Mouse (Mus musculus): ENCODE results near the gene Psmb4. TPM values are rescaled to one million over a fixed set of nuclear protein-coding genes. Genes with fewer than 3 reads are reported as not detected.
"Not testable (repeated sequence)": the region's sequence is repeated elsewhere in the genome, so short reads cannot be mapped to it uniquely, and the experiment has no call there.

Gene Psmb4
- polyA plus RNA-seq, 1 experiment, result 331 TPM

- not testable (repeated sequence) for H3K9ac ChIP-seq (ENCODE audit: low read depth, poor library complexity, severe bottlenecking); H3K9me3 ChIP-seq (replicated peaks; ENCODE audit: control insufficient read depth, insufficient read depth, low read length, poor library complexity, severe bottlenecking); H3K27me3 ChIP-seq (ENCODE audit: control insufficient read depth, insufficient read depth, low read length, poor library complexity, severe bottlenecking); H3K27ac ChIP-seq (ENCODE audit: insufficient read depth, low read length); H3K36me3 ChIP-seq (ENCODE audit: control insufficient read depth, insufficient read depth, low read length, poor library complexity, severe bottlenecking); H3K4me1 ChIP-seq (ENCODE audit: control insufficient read depth, insufficient read depth, low read length); H3K4me3 ChIP-seq (ENCODE audit: low read depth, low read length)
These were observed 43.9 kb upstream of the Psmb4 start for GRCm38 (mm10) chr3:94930386-94931266.

DNA sequence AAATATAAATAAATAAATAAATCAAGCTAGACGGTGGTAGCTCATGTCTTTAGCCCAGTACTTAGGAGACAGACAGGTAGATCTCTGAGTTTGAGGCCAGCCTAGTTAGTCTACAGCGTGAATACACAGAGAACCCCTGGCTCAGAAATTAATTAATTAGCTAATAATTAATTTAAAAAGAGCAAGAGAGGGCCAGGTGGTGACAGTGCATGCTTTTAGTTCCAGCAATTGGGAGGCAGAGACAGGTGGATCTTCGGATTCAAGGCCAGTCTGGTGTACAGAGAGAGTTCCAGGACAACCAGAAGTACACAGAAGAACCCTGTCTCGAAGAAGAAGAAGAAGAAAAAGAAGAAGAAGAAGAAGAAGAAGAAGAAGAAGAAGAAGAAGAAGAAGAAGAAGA lies 42.2 kb upstream of the Psmb4 start:
- H3K9me3 ChIP-seq (replicated peaks; ENCODE audit: control insufficient read depth, insufficient read depth, low read length, poor library complexity, severe bottlenecking); H3K27me3 ChIP-seq (ENCODE audit: control insufficient read depth, insufficient read depth, low read length, poor library complexity, severe bottlenecking); H3K36me3 ChIP-seq (ENCODE audit: control insufficient read depth, insufficient read depth, low read length, poor library complexity, severe bottlenecking); H3K4me3 ChIP-seq (ENCODE audit: low read depth, low read length); H3K9ac ChIP-seq (ENCODE audit: low read depth, poor library complexity, severe bottlenecking); H3K4me1 ChIP-seq (ENCODE audit: control insufficient read depth, insufficient read depth, low read length); H3K27ac ChIP-seq (ENCODE audit: insufficient read depth, low read length): not testable (repeated sequence)

- not testable (repeated sequence) for H3K36me3 ChIP-seq (ENCODE audit: control insufficient read depth, insufficient read depth, low read length, poor library complexity, severe bottlenecking); H3K4me3 ChIP-seq (ENCODE audit: low read depth, low read length); H3K4me1 ChIP-seq (ENCODE audit: control insufficient read depth, insufficient read depth, low read length); H3K27me3 ChIP-seq (ENCODE audit: control insufficient read depth, insufficient read depth, low read length, poor library complexity, severe bottlenecking); H3K9me3 ChIP-seq (replicated peaks; ENCODE audit: control insufficient read depth, insufficient read depth, low read length, poor library complexity, severe bottlenecking); H3K27ac ChIP-seq (ENCODE audit: insufficient read depth, low read length); H3K9ac ChIP-seq (ENCODE audit: low read depth, poor library complexity, severe bottlenecking)
These were observed 39.6 kb upstream of the Psmb4 start for GRCm38 (mm10) chr3:94926301-94926736.

GRCm38 (mm10) chr3:94924688-94925087 lies 37.9 kb upstream of the Psmb4 start:
- Histone ChIP-seq H3K36me3 (ENCODE audit: control insufficient read depth, insufficient read depth, low read length, poor library complexity, severe bottlenecking) (no peaks in the 10 kb centered on the region), H3K27ac (ENCODE audit: insufficient read depth, low read length) (no peak overlapping the region), H3K27me3 (ENCODE audit: control insufficient read depth, insufficient read depth, low read length, poor library complexity, severe bottlenecking) (0 out of 2 replicates have a peak, but pooled peaks cover 2% of the 10 kb centered on the region), H3K4me1 (ENCODE audit: control insufficient read depth, insufficient read depth, low read length) (no peaks in the 10 kb centered on the region), H3K9ac (ENCODE audit: low read depth, poor library complexity, severe bottlenecking) (no peak overlapping the region), H3K9me3 (replicated peaks; ENCODE audit: control insufficient read depth, insufficient read depth, low read length, poor library complexity, severe bottlenecking) (no peaks in the 10 kb centered on the region), H3K4me3 (ENCODE audit: low read depth, low read length) (no peak overlapping the region)
- no peak for TF ChIP-seq EP300 (IDR thresholded peaks at IDR 0.05; ENCODE audit: insufficient read depth, low read depth, low read length)
- no peak for TF ChIP-seq POLR2A (IDR thresholded peaks at IDR 0.05; ENCODE audit: insufficient read depth, low read length)
- TF ChIP-seq CTCF (IDR thresholded peaks at IDR 0.05; ENCODE audit: low read depth, low read length), result no peak

DNA sequence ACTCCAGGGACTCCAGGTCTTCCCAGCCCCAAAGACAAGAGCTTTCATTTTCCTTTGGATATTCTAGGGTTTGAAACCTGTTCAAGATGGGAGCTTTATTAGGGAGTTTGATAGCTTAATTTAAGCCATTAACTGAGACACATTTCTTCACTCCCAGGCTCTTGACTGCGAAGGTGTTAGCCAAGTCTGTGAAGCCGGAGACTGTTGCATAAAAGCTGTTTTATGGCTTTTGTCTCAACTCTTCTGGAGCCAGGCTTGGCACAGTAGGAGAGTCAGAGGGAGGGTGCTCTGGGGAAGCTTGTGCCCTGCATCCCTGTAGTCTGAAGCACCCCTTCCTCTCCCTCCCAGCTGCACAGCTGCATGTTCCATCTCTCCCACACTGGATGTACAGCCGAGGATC lies 35.6 kb upstream of the Psmb4 start:
- H3K9ac ChIP-seq (ENCODE audit: low read depth, poor library complexity, severe bottlenecking), result no peak overlapping the region
- H3K4me3 ChIP-seq (ENCODE audit: low read depth, low read length), result no peak overlapping the region
- H3K9me3 ChIP-seq (replicated peaks; ENCODE audit: control insufficient read depth, insufficient read depth, low read length, poor library complexity, severe bottlenecking), result no peaks in the 10 kb centered on the region
- TF ChIP-seq CTCF (IDR thresholded peaks at IDR 0.05; ENCODE audit: low read depth, low read length) (no peak), POLR2A (IDR thresholded peaks at IDR 0.05; ENCODE audit: insufficient read depth, low read length) (no peak), EP300 (IDR thresholded peaks at IDR 0.05; ENCODE audit: insufficient read depth, low read depth, low read length) (no peak)
- no peaks in the 10 kb centered on the region for H3K36me3 ChIP-seq (ENCODE audit: control insufficient read depth, insufficient read depth, low read length, poor library complexity, severe bottlenecking)
- no peak overlapping the region for H3K27ac ChIP-seq (ENCODE audit: insufficient read depth, low read length)
- H3K4me1 ChIP-seq (ENCODE audit: control insufficient read depth, insufficient read depth, low read length), result no peaks in the 10 kb centered on the region
- H3K27me3 ChIP-seq (ENCODE audit: control insufficient read depth, insufficient read depth, low read length, poor library complexity, severe bottlenecking), result 0 out of 2 replicates have a peak, but pooled peaks cover 2% of the 10 kb centered on the region

GRCm38 (mm10) chr3:94921104-94921503 lies 34.3 kb upstream of the Psmb4 start:
- no peak overlapping the region for H3K9ac ChIP-seq (ENCODE audit: low read depth, poor library complexity, severe bottlenecking)
- H3K4me3 ChIP-seq (ENCODE audit: low read depth, low read length), result no peak overlapping the region
- TF ChIP-seq EP300 (IDR thresholded peaks at IDR 0.05; ENCODE audit: insufficient read depth, low read depth, low read length) (no peak), POLR2A (IDR thresholded peaks at IDR 0.05; ENCODE audit: insufficient read depth, low read length) (no peak), CTCF (IDR thresholded peaks at IDR 0.05; ENCODE audit: low read depth, low read length) (no peak)
- H3K9me3 ChIP-seq (replicated peaks; ENCODE audit: control insufficient read depth, insufficient read depth, low read length, poor library complexity, severe bottlenecking), result no peaks in the 10 kb centered on the region
- H3K4me1 ChIP-seq (ENCODE audit: control insufficient read depth, insufficient read depth, low read length), result no peaks in the 10 kb centered on the region
- H3K27me3 ChIP-seq (ENCODE audit: control insufficient read depth, insufficient read depth, low read length, poor library complexity, severe bottlenecking), result 0 out of 2 replicates have a peak, but pooled peaks cover 2% of the 10 kb centered on the region
- no peak overlapping the region for H3K27ac ChIP-seq (ENCODE audit: insufficient read depth, low read length)
- H3K36me3 ChIP-seq (ENCODE audit: control insufficient read depth, insufficient read depth, low read length, poor library complexity, severe bottlenecking), result no peaks in the 10 kb centered on the region
